Mouse (Mus musculus) liver, postnatal 0 days (tissue): Measurements from ENCODE around the gene Gabarapl1.

Experiments
- CTCF ChIP-seq: sonication (generic); IDR thresholded peaks from 2 replicates; pipeline ENCODE4 v1.5.1; 2016; ENCODE audit warnings: antibody characterized with exemption, low read depth
- EP300 ChIP-seq: IDR thresholded peaks from 2 replicates; pipeline ENCODE4 v1.6.1; 2016; ENCODE audit warnings: antibody characterized with exemption, low read depth, mild to moderate bottlenecking

DNA sequence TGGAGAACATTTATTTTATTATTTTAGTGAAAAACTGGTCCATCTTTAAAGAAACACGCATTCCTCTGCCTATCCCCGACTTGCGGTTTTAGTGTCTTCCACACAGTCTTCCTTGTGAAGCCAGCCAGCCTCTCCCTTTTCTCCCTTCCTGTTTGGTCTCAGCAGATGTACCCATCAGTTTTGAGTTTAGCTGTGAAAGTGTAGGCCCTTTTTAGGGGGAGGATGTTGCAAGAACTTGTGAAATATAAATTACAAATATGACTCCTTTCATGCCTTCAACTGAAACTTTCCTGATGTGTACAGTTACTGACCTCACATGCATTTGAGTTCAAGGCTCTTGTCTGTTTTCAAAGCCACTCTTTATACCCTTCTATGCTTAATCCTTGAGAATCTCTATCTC, 17.9 kb upstream of the Gabarapl1 start:
- TF ChIP-seq EP300 (no peak), CTCF (no peak)
